Mouse (Mus musculus) cerebellum, adult 8-10 months (tissue): ENCODE measurements at regions not wholly inside any gene's neighbourhood (a gene's known extent, or its start where the extent isn't known, plus 50 kb on each side); places are given as distances from the start of the nearest gene placed in this dataset.

ENCODE experiments used
- DNase-seq: peaks from one replicate; pipeline ENCODE4 v3.0.0; 2022

DNA sequence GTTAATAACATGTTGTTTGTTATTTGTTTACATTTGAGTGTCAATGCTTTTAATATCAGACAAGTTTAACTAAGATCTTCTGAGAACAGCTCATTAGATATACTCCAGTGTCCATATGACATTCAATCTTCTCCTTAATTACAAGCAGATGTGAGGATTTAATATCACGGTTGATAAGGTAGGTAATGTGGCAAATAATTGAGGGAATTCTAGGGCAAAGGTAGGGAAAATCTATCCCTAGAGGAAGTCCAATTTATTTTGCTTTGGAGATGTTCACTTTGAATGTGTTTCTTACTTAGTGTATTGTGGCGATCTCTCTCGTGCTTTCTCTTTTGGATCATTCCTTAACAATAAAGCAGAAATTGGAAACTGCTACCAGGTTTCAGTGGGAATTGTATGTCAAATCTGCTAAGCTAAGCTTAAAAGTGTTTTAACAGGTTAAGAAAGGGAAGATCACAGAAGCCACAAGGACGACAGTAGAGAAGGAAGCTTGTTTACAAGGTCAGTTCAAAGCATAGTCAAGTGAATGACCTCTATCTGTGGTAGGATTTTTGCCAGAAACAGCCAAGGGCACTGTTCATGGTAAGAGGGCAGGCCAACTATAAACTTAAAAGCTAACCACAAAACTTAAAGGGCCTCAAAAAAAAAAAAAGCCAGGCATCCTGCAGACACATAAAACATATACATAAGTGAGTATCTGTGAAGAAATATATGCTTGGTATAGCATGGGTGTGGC lies 282.2 kb upstream of the Xrcc4 start:
- no peak for DNase-seq

DNA sequence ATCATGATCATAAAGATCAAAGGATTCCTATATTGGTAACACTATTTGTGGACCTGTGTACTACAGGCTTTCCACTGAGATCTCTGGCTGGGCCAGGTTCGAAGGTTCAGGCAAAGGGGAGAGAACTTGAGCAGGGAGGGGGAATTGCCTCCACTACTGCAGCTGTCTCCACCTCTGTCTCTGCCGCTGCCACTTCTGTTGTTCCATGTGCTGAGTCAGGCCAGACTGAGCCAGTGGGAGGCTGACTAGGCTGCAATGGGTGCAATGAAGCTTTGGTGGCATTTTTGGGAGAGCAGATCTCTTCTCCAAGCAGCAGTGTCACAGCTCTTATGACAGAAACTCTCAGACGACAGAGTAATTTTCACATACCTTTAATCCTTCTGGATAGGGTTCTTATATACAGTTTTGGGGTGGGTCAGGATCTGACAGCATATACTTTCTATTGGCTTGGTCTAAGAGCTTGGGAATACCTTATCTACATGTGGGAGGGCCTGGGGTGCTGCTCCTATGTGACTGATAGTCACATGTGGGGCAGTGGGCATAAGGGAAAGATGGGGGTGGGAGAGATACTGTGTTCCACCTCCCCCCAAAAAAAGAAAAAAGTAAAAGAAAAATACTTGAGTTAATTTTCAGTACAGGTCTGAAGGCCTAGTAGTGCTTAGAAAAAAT lies 281.5 kb upstream of the Xrcc4 start:
- DNase-seq = no peak

DNA sequence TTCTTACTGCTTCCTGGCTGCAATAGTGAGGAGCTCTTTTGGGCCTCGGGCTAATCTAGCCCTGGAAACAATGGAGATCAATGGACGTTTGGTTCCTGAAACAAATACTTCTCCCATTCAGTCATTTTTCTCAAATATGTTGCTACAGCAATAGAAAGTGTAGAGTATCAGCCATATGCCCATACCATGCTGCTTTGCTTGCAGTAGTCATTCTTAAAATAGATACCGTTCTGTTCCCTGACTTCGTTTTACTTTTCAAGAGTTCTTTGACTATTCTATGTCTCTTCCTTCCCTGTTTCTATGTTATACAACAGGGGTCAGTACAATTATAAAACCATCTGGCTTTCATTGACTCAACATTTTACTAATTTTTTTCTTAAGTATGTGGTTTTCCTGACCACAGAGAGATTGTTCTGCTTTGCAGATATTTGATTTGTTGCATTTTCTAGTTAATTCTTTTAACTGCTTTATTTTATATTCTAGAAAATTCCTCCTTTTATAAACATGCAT lies 275.2 kb upstream of the Xrcc4 start:
- no peak for DNase-seq

DNA sequence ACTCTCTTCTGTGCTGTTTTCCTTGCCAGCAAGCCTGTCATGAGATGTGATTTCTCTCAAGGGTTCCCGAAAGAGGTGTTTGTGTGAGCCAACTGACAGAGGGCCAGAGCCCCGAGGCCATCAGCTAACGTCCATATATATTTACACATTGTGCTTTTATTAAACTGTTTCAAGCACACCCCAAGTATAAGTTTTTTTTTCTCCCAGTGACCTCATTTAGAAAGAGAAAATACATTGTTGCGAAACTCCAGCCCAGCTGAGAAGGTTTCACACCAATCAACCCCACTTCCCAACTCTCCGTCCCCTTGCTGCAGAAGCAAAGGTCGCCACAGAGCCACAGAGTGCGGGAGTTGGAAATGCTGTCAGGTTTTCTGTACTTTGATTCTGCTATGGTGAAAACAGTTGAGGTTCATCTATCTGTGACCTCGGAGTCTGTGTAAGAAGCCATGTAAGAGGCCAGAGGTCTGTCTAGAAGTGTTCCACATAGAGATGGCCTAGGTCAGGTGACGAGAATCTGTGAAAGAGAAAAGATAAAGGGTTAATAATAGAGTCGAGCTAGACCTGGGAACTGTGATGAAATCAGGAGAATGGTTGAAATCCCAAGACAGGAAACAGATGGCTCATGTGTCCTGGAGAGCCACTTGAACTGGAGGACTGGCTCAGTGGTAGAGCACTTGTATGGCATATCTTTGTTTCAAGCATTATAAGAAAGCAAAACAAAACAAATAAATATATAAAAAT lies 270.6 kb upstream of the Xrcc4 start:
- DNase-seq = no peak

DNA sequence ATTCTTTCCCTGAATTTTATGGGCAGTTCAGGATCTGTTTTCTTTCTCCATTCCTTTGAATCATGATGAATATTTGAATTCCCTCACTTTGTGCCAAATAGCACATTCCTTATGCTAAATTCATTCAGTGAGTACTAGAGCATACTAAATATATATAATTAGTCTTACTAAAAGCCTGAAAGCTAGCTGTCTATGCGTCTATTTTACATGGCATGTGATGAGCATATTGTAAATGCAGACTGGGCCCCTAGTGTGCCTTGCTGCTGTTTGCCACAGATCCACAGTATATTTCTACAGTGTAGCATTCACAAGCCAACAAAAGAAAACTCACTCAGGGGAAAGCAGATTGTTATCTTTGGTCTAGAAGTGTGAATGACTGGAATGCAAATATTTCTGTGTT lies 268.7 kb upstream of the Xrcc4 start:
- no peak for DNase-seq

DNA sequence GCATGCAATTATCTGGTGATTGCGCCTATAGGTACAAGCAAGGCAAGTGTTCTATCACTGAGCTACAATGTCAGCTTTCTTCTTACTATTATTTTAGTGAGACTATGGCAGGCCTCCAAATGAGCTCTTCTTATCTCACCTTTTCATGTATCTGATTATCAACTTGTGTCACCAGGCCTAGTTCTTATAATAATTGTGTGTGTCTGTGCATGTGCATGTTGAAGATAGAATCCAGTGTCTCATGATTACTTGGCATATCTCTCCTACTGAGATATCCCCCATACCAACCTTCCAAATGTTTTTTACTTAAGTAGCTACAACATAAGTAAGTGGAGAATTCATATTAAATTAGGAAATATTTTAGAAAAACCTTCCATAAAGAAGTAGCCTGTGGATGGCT lies 266.2 kb upstream of the Xrcc4 start:
- no peak for DNase-seq

DNA sequence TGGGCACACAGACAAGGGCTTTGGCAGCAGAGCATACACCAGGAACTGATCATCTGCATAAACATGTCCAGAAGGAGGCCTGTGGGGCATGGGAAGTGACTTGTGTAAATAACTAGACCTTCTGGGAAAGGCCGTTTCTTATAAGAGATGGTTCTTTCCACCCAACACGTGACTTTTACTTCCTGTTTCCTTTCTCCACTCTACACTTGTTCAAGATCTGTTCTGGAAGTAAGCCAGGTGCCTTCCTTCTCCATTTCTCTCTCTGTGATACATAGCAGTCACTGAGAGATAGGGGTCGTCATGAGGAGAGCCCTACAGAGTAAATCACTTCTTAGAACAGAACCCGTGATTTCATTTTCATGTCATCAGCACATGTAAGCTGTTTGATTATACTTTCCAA lies 253.4 kb upstream of the Xrcc4 start:
- no peak for DNase-seq

DNA sequence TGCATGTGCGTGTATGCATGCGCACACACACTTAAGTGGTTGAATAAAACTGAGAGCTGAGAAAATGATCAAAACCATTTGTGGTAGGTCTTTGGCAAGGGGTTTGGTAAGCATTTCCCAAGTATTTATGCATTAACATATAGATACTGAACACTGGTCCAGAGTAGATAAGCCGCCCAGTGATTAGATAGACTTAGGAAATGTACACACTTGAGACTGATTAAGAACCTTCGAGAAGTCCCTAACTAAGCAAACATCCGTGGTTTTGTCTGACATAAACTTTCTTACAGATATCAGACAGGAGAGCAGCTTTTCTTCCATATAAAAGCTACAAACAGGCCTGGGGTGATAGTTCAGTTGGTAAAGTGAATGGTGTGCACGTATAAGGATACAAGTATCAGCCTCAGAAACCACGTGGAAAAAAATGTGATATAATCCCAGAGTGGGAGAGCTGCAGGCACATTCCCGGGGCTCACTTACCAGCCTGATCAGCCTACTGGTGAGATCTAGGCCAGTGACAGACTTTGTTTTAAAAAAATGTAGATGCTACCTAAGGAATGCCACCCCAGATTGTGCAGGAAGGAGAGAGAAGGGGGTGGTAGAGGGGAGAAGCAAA lies 252.3 kb upstream of the Xrcc4 start:
- DNase-seq = no peak

DNA sequence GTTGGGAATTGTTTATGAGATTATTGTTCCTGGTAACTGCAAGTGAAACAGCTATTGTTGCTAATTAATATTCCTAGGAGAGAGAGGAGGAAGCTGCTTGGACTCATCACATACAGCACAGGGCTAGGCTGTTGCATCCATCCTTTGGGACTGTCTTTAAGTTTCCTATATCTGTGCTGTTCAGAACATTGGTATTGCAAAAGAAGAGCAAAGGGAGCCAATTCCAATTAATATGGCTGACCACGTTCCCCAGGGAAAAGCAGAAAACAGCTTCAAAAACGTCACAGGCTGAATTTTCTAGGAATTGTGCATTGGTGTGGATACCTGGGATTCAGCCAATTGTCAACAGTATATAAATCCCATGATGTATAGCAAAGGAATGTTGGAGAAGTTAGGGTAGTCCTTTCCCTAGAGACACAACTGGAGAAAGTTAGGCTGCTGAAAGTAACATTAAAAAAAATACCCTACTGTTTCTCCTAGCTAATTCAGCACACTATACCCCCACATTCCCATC lies 251.3 kb upstream of the Xrcc4 start:
- no peak for DNase-seq

DNA sequence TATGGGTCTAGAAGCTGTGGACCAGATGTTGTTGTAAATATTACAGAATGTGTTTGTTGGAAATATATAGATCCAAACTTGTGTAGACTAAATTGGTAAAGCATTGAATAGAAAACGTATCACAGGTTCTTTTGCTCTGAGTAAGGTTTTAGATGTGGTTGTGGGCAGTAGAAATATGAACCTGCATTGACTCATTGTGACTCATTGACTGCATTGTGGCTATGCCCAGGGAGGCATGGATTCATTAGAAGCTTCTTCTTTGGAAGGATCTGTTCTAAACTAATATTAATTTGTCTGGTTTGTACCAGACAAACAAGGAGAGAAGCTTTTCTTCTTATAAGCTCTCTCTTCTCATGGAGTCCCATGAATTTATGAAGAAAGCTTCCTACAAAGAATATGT lies 248.2 kb upstream of the Xrcc4 start:
- no peak for DNase-seq

DNA sequence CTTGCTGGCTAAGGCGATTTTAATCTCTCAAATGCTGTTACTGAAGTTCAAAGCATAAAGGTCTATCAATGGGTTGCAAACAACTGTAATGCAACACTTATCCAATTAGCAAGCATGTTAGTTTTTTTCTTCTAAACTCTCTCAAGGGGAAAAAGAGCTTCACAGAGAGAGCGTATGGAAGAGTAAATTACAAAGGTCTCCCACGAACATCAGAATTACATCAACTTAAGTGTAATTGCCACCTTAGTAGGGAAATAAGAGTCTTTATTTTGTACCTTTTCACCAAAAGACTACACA lies 246.3 kb upstream of the Xrcc4 start:
- DNase-seq = no peak

DNA sequence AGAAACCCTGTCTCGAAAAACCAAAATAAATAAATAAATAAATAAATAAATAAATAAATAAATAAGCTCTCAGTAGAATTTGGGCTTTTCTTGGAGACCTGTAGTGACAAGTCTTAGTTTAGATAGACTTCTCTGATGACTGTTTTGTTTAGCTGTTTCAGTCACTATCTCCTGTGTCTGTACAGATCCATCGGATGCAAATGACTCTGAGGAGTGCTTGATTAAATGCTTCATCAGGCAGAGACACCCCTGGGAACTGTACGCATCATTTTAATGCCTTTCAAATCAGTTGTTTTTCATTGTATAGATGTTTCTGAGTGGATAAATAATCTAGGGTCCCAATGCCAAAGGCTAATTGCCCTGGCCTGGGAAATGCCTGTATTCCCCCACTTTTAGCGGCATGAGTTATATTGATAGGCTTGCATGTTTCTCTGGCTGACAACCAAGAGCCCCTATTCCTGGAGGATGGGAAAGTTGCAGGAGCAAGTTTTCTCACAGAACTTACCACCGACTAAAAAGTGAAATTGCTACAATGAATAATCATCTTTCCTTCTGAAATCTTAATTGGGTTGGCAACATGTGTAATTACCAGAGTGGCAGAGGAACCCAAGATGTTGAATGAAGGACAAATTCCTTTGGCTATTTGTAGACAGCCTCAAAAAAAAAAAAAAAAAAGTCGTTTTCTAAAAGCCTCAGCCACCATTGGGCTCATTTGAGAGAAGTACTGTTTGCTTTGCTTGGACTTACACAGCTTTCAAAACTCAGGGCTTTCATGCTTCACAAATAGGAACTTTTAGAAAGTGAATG lies 245.7 kb upstream of the Xrcc4 start:
- DNase-seq = no peak

DNA sequence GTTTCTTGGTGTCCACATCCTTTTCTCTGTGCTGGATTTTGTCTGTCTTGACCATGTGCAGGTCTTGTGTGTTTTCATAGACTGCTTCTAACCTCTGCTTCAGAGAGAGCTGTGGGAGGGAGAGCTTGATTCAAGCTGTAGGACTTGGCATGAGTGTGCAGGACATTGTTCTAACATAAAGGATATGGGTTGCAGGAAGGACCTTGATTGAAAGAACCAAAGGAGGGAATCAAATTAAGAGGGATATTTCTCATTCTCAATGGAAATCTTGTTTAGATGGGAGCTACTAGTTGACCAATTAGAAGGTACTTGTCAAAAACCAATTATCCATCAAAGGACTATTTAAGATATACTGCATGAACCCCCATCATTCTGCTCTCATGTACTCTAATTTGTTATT lies 244.9 kb upstream of the Xrcc4 start:
- no peak for DNase-seq

DNA sequence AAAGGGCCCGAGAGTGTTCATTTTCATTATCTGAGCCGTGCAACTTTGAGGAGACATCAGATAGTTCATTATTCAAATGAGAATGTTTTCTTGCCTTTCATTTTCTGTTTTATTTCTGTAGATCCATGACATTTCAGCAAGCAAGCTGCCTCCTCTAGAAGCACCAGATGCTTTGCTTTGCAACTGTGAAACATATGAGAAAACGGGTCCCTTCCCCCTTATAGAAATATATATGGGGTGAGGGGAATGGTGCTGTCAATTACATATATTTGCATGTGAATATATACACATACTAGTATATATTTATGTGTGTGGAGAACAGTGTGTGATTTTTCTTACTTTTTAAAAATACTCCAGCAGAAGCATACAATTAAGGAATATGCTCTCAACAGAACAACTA lies 235.8 kb upstream of the Xrcc4 start:
- no peak for DNase-seq

DNA sequence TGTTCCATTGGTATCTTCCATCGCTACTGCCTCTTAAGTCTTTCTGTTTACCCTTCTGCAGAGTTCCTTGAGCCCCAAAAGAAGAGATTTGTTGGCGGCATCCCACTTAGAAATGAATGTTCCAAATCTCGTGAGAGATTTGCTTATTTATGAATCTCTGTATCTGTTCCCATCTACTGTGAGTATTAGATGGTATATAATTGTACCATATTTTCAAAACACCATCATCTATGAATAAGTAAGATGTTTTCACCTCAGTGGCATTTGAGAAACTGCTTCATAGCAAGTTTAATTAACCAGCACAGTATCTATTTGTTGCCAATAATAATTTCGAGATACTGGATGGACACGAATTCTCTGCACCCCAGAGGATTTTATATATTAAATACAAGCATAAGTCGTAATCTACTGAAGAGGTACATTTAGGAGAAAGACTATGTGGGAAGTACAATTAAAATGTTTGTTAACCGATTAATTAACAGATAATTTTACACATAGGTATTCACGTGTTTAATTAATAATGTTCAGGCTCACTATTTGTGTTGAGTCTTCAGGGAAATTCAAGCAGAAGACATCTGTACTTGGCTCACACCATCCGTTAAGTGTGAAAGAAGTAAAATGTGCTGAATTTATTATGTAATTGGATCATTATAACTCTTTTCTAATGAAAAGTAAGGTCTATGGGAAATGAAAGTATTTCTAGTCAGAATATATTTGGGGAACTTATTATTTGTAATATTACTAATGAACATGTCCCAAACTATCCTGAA lies 224.0 kb upstream of the Xrcc4 start:
- DNase-seq = no peak

DNA sequence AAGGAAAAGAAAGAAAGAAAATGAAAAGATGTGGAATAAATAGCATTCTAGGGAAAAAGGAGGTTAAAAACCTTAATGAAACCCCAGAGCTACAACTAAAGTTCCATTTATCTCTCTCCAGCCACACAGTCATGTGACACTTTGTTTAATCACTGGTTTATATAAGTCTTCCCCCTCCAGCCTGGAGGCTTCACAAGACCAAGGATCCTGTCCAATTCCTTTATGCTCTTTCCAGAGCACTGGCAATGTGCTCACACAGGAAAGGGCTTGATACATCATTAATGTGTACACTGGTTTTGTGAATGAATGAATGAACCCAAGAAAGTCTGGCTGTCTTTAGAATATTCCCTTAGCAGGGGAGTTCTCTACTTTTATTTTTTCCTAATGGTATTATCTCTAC lies 221.1 kb upstream of the Xrcc4 start:
- no peak for DNase-seq

DNA sequence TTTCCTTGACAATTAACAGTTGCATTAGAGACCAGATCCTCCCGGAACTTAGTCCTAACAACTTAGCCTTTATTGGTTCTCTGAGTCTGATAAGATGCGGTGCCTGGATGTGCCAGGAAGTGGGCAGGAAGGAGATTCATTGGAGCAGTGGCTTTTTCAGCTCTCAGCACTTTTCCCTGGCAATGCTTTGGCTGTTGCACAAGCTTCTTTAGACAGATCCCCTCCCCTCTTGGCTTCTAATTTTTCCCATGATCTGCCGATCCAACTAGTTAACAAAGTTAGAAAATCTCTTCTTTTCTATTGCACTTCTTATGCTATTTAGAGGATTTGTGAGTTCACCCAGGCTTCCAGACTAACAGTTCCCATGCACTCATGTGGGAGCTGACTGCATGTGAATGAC lies 211.1 kb upstream of the Xrcc4 start:
- no peak for DNase-seq

DNA sequence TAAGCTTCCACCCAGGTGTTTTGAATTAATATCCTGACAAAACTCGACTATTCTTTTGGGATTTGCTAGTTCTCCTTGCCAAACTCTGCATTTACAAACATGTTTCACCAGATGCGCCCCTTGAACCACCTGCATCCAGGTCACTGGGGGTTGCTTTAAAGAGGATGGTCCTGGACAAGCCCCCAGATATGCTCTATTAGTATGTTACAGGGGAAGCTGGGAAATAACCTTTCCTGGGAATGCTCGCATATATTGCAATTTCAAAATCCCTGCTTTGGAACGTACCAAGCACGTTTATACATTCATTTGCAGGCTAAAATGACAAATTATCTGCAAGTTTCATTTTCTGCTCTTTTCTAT lies 205.2 kb upstream of the Xrcc4 start:
- no peak for DNase-seq

DNA sequence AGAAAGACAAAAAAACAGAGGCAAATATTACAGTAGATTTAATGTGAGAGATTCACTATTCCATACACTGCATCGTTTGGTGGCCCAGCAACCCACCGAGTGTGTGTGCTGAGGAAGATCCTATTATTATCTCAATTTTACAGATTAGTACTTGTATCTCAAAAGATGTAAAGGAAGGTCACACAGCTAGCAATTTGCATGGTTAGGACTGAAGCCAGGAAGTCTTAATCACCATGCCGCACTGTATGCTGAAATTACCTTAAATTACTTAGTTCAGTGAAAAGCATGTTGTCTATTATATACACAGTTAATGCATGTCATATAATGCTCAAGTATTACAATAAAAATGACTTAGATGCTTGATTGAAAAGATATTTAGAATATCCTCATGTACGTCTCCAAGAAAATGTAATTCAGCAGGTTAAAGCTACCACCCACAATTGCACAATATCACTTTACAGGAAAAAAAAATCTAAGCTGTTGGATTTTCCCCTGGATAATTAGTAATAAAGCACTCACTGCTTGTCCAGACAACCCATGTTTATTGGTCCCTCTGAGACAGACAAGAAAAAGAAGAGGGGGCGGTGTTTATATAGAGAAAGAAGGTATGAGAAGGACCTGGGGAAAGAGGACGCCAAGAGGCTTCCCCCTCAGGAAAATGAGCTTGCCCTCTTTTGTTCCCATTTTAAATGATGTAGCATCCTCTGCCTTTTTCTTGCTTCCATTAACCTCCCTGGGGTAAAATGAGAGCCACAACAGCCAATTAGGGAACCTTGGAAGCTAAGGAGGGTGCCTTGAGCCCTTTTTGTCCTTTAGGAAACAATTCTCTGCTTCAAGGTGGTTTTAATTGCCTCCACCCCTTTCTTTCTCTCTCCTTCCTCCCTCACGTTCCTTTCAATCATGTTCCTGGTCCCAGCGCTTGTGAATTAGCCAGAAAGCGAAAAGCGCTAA lies 204.6 kb upstream of the Xrcc4 start:
- DNase-seq = no peak

DNA sequence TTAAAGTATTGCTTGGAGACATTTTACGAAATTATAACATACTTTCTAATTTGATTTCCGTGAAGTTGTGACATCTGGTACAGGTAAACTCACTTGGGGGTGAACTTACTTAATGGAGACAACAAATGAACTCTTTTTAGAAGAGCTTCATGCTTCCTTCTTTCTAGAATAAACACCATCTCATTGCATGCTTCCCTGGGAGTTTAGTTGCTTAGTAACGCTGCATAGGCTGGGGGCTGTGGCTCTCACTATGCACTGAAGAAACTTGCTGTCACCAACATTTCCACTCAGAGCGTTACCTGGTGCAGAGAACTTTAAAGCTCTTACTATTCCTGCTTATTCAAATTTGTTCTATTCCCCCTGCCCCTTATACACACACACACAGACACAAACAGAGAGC lies 203.5 kb upstream of the Xrcc4 start:
- DNase-seq = no peak

DNA sequence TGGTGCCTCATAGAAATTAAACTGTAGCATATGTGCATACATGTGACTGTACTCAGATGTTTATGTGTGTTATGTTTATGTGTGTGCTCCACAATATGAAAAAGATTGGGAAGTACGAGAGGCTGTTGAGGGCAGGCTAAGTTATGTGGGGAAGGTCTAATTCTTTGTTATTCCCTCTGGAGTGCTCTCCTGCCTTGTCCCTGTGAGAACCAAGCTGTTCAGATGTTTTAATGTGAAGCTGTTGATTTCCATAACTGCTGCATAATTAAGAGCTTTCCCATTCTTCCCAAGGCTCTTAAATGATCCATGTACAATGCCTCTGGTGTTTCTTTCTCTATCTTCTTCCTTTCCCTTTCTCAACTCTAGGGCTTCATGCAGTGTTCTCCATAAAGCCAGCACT lies 202.7 kb upstream of the Xrcc4 start:
- no peak for DNase-seq
